Mouse (Mus musculus) hindbrain, embryonic 14.5 days (tissue): Measurements from ENCODE around the gene Gm10639. TPM values are rescaled to one million over a fixed set of nuclear protein-coding genes. Genes with fewer than 3 reads are reported as not detected.
A peak's percentile ranks its signal among the peaks of the same experiment; 100 is the strongest.
"Not testable (repeated sequence)": the region's sequence is repeated elsewhere in the genome, so short reads cannot be mapped to it uniquely, and the experiment has no call there.

Experiments
- ATAC-seq: fragments of 200-750 bp; cut with Nextera tagmentation; 2 replicates; pipeline ENCODE4 v1.8.0; 2017; ENCODE audit warnings: moderate number of reproducible peaks, mild to moderate bottlenecking, moderate TSS enrichment, moderate library complexity; ENCODE audit not compliant: low FRiP score
- DNase-seq: peaks from one replicate; pipeline ENCODE4 v3.0.0-alpha.2; 2015; ENCODE audit warnings: low spot score
- H3K27ac ChIP-seq: fragments of 300-500 bp; sonication (generic); 2 replicates; pipeline ENCODE4 v1.5.1; 2014; ENCODE audit warnings: mild to moderate bottlenecking, moderate library complexity
- H3K27me3 ChIP-seq: fragments of 300-500 bp; sonication (generic); 2 replicates; pipeline ENCODE4 v1.6.1; 2014; ENCODE audit warnings: mild to moderate bottlenecking, low read length, mixed read lengths; ENCODE audit not compliant: control insufficient read depth, insufficient read depth
- H3K36me3 ChIP-seq: fragments of 300-500 bp; sonication (generic); replicated peaks from 2 replicates; pipeline ENCODE4 v1.6.1; 2014; ENCODE audit not compliant: control insufficient read depth, insufficient read depth
- H3K4me1 ChIP-seq: fragments of 300-500 bp; sonication (generic); replicated peaks from 2 replicates; pipeline ENCODE4 v1.6.1; 2014; ENCODE audit warnings: antibody characterized with exemption, low read length, mixed read lengths; ENCODE audit not compliant: control insufficient read depth, insufficient read depth
- H3K4me2 ChIP-seq: fragments of 300-500 bp; sonication (generic); replicated peaks from 2 replicates; pipeline ENCODE4 v1.6.1; 2014; ENCODE audit warnings: mild to moderate bottlenecking, moderate library complexity
- H3K4me3 ChIP-seq: fragments of 300-500 bp; sonication (generic); replicated peaks from 2 replicates; pipeline ENCODE4 v1.5.1; 2014; ENCODE audit warnings: mild to moderate bottlenecking, low read length
- H3K9ac ChIP-seq: fragments of 300-500 bp; sonication (generic); 2 replicates; pipeline ENCODE4 v1.6.1; 2014
- H3K9me3 ChIP-seq: fragments of 300-500 bp; sonication (generic); 2 replicates; pipeline ENCODE4 v1.6.1; 2016; ENCODE audit warnings: low read length; ENCODE audit not compliant: control insufficient read depth
- WGBS: fragments of 180-500 bp; shearing (Covaris S2); extraction: QIAGEN DNeasy Blood & Tissue Kit; methylation state at CpG from one replicate; pipeline ENCODE4 v1.1.7; 2014; 5-methylcytosine and 5-hydroxymethylcytosine counted together
- polyA plus RNA-seq: library from polyadenylated mRNA; unstranded; fragments of >200 nt; fragmentation: Nextera tagmentation; extraction: Ambion mirVana; gene quantifications from 2 replicates; pipeline ENCODE4 v1.2.1, GENCODE M21; 2014

Gm10639 gene
- polyA plus RNA-seq, 1 experiment from 2014 or later = not detected

- H3K9me3 ChIP-seq, H3K4me3 ChIP-seq, H3K4me1 ChIP-seq, DNase-seq, ATAC-seq, H3K9ac ChIP-seq, H3K36me3 ChIP-seq, H3K27me3 ChIP-seq, H3K4me2 ChIP-seq, H3K27ac ChIP-seq: not testable (repeated sequence)
- WGBS = 89% methylated on average over 5 of the region's 7 CpGs
These were observed 5.1 kb downstream of the Gm10639 start for GRCm38 (mm10) chr9:78294781-78295180.

GRCm38 (mm10) chr9:78296089-78296488 is 6.4 kb downstream of the Gm10639 start:
- not testable (repeated sequence) for H3K4me2 ChIP-seq, H3K27ac ChIP-seq, H3K4me1 ChIP-seq, ATAC-seq, H3K9me3 ChIP-seq, H3K27me3 ChIP-seq, H3K4me3 ChIP-seq, H3K36me3 ChIP-seq, H3K9ac ChIP-seq
- peak; percentile 69 for DNase-seq
- 15% methylated on average over 6 of the region's 6 CpGs for WGBS

GRCm38 (mm10) chr9:78298232-78298631 is 8.5 kb downstream of the Gm10639 start:
- H3K9me3 ChIP-seq = no peaks in the 10 kb centered on the region
- H3K36me3 ChIP-seq = no peaks in the 10 kb centered on the region
- H3K27ac ChIP-seq = no peak overlapping the region
- ATAC-seq = no peak
- DNase-seq = no peak
- no peaks in the 10 kb centered on the region for H3K4me1 ChIP-seq
- no peak overlapping the region for H3K9ac ChIP-seq
- H3K4me3 ChIP-seq = no peak overlapping the region
- no peaks in the 10 kb centered on the region for H3K27me3 ChIP-seq
- 100% methylated on average over 1 of the region's 1 CpGs for WGBS
- H3K4me2 ChIP-seq = no peak overlapping the region

- H3K27me3 ChIP-seq, ATAC-seq, H3K4me3 ChIP-seq, H3K4me1 ChIP-seq, H3K4me2 ChIP-seq, H3K9me3 ChIP-seq, H3K27ac ChIP-seq, H3K36me3 ChIP-seq, H3K9ac ChIP-seq, DNase-seq: not testable (repeated sequence)
- 79% methylated on average over 1 of the region's 1 CpGs for WGBS
These were observed 9.4 kb downstream of the Gm10639 start for GRCm38 (mm10) chr9:78299143-78299542.

- not testable (repeated sequence) for ATAC-seq, H3K27me3 ChIP-seq, H3K4me3 ChIP-seq, H3K4me1 ChIP-seq, DNase-seq, H3K9me3 ChIP-seq, H3K9ac ChIP-seq, H3K4me2 ChIP-seq, H3K36me3 ChIP-seq, H3K27ac ChIP-seq
- 88% methylated on average over 3 of the region's 3 CpGs for WGBS
These were observed 18.4 kb downstream of the Gm10639 start for GRCm38 (mm10) chr9:78308122-78308521.

GRCm38 (mm10) chr9:78314696-78315095 is 25.0 kb downstream of the Gm10639 start, which contains the start of gene Omt2a:
Omt2a (minus strand) TSS chr9:78314796.
- H3K9ac ChIP-seq = no peak within 1 kb of the TSS

GRCm38 (mm10) chr9:78319499-78319898 is 29.8 kb downstream of the Gm10639 start:
- Histone ChIP-seq H3K27me3 (no peaks in the 10 kb centered on the region), H3K27ac (no peak overlapping the region)
- DNase-seq = no peak

More at GRCm38 (mm10) chr9:78314696-78315095, 25.0 kb downstream of the Gm10639 start, which contains the start of gene Omt2a:
- Histone ChIP-seq H3K27me3 (no peaks in the 10 kb centered on the region), H3K27ac (no peak within 1 kb of the TSS), H3K4me1 (no peaks in the 10 kb centered on the region), H3K36me3 (no peaks in the 10 kb centered on the region), H3K4me2 (no peak within 1 kb of the TSS), H3K4me3 (no peak within 1 kb of the TSS), H3K9me3 (no peaks in the 10 kb centered on the region)
- WGBS = 85% methylated on average over 2 of the region's 2 CpGs
- DNase-seq (no peak), ATAC-seq (no peak)

GRCm38 (mm10) chr9:78327289-78327688 is 37.6 kb downstream of the Gm10639 start, which contains the start of gene Omt2b:
Omt2b (plus strand) TSS chr9:78327589.
- not testable (repeated sequence) for H3K27ac ChIP-seq, H3K27me3 ChIP-seq, DNase-seq, H3K9ac ChIP-seq, ATAC-seq, H3K4me1 ChIP-seq, H3K4me2 ChIP-seq, H3K36me3 ChIP-seq, H3K4me3 ChIP-seq, H3K9me3 ChIP-seq
- WGBS = 83% methylated on average over 1 of the region's 1 CpGs

More at GRCm38 (mm10) chr9:78319499-78319898, 29.8 kb downstream of the Gm10639 start:
- H3K36me3 ChIP-seq = no peaks in the 10 kb centered on the region
- no peaks in the 10 kb centered on the region for H3K9me3 ChIP-seq
- H3K4me3 ChIP-seq = no peak overlapping the region
- 36% methylated on average over 1 of the region's 1 CpGs for WGBS
- ATAC-seq = no peak
- no peaks in the 10 kb centered on the region for H3K4me1 ChIP-seq
- no peak overlapping the region for H3K4me2 ChIP-seq
- no peak overlapping the region for H3K9ac ChIP-seq

GRCm38 (mm10) chr9:78337050-78337449 is 47.3 kb downstream of the Gm10639 start:
- H3K4me2 ChIP-seq, H3K9me3 ChIP-seq, DNase-seq: not testable (repeated sequence)

GRCm38 (mm10) chr9:78340324-78340723 is 50.6 kb downstream of the Gm10639 start:
- H3K9ac ChIP-seq, H3K4me3 ChIP-seq, H3K4me2 ChIP-seq, H3K9me3 ChIP-seq, H3K27ac ChIP-seq, H3K36me3 ChIP-seq, H3K4me1 ChIP-seq, ATAC-seq, H3K27me3 ChIP-seq: not testable (repeated sequence)
- 13% methylated on average over 8 of the region's 8 CpGs for whole genome bisulfite sequencing
- peak; percentile 73 for DNase-seq

More at GRCm38 (mm10) chr9:78337050-78337449, 47.3 kb downstream of the Gm10639 start:
- H3K9ac ChIP-seq, H3K4me3 ChIP-seq, H3K27ac ChIP-seq, H3K36me3 ChIP-seq, H3K27me3 ChIP-seq, ATAC-seq, H3K4me1 ChIP-seq: not testable (repeated sequence)
